Mouse (Mus musculus): ENCODE measurements at regions not wholly inside any gene's neighbourhood (a gene's known extent, or its start where the extent isn't known, plus 50 kb on each side); places are given as distances from the start of the nearest gene placed in this dataset.

DNA sequence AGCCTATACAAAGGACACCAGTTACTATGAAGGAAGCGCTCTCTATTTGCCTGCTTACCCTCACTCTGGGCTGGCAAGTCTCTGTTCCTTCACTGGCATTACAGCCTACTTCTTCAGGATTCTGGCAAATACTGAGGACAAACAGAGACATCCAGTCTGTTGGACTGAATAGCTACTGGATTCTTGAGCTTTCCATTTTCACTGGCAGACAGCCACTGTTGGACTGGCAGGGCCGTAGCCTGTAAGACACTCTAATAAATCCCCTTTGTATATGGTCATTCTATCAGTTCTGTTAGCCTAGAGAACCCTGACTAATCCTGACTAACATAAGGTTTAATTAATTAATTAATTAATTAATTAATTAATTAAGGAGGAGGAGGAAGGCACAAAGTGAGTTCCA lies 72.4 kb upstream of the Dhrs4 start:
- DNase-seq (ENCODE audit: low spot score): no peak

Data from layer of hippocampus, adult 11-12 months (tissue).